Mouse (Mus musculus): ENCODE data around the gene Sall1. TPM values are rescaled to one million over a fixed set of nuclear protein-coding genes. Genes with fewer than 3 reads are reported as not detected.

Sall1 gene
- polyA plus RNA-seq, 1 experiment from 2014 or later, result 0.21 TPM

DNA sequence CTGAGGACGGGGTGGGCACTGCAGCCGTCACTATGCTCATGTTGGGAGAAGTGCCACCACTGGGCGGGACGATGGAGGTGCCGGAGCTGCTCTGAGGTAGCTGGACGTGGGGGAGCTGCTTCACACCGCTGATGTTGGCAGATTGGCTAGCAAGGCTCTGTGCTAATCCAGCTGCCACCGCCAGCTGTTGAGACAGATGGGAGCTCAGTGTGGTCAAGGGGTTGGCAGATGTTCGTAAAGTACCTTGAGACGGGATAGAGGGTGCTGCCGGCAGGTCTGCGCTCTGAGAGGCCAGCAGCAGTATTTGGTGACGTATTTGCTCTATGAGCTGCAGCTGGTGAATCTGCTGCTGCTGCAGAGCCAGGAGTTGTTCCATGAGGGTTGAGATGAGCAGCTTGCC lies 11.6 kb downstream of the Sall1 start:
- peaks cover 100% of the 10 kb centered on the region for H3K27me3 ChIP-seq
- whole genome bisulfite sequencing, result 76% methylated on average over 13 of the region's 13 CpGs
- no peak overlapping the region for H3K4me2 ChIP-seq
- no peaks in the 10 kb centered on the region for H3K9me3 ChIP-seq
- H3K9ac ChIP-seq, result no peak overlapping the region
- no peak for ATAC-seq (ENCODE audit: borderline replicate concordance, extremely low read depth, low FRiP score, low TSS enrichment)
- no peaks in the 10 kb centered on the region for H3K36me3 ChIP-seq
- no peaks in the 10 kb centered on the region for H3K4me1 ChIP-seq
- H3K27ac ChIP-seq, result no peak overlapping the region
- no peak overlapping the region for H3K4me3 ChIP-seq

DNA sequence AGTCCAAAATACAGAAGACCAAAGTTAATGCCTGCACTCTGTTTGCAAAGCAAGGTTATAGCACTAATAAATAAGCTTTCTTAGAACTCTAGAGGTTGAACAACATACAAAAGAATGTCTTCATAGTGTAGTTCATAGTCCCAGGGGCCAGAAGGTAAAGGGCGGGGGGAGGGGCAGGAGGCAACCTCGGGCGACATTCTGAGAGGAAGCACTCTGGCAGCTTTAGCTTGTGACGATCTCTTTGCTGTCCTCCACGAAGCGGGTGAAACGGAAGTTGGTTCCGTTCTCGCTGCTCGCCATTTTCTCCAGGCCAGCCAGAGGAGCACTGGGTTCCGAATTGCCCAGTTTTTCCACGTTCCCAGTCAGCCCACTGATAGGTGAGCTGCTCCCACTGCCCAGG lies 15.8 kb downstream of the Sall1 start:
- Histone ChIP-seq H3K9me3 (no peaks in the 10 kb centered on the region), H3K36me3 (no peaks in the 10 kb centered on the region), H3K9ac (no peak overlapping the region), H3K27me3 (peaks cover 99% of the 10 kb centered on the region), H3K4me3 (no peak overlapping the region), H3K4me2 (no peak overlapping the region), H3K4me1 (peaks cover 9% of the 10 kb centered on the region; the same call in 1 of the 2 replicates), H3K27ac (no peak overlapping the region)
- 46% methylated on average over 12 of the region's 12 CpGs for WGBS
- ATAC-seq (ENCODE audit: borderline replicate concordance, extremely low read depth, low FRiP score, low TSS enrichment), result no peak

DNA sequence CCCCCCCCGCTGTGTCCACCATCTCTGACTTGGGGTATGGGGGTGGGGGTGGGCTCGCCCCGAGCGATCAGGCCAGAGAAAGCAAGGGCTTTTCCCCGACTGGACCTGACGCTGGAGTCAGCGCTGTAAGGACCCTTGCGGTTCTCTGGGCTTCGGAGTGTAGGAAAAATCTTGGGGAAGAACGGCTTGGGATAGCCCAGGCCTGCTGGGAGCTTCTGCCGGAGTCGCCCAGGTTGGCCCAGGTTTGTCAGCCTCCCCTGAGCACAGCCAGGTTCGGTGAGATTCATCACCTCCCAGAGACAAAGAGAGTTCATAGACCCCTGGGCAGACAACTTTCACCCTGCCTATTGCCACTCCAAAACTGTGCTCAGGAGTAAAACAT lies 17.8 kb downstream of the Sall1 start:
- no peak overlapping the region for H3K27ac ChIP-seq
- peaks cover 12% of the 10 kb centered on the region; the same call in 1 of the 2 replicates for H3K4me1 ChIP-seq
- ATAC-seq (ENCODE audit: borderline replicate concordance, extremely low read depth, low FRiP score, low TSS enrichment), result no peak
- 11% methylated on average over 13 of the region's 13 CpGs for WGBS
- H3K9ac ChIP-seq, result no peak overlapping the region
- H3K9me3 ChIP-seq, result no peaks in the 10 kb centered on the region
- peaks cover 89% of the 10 kb centered on the region for H3K27me3 ChIP-seq
- no peaks in the 10 kb centered on the region for H3K36me3 ChIP-seq
- H3K4me3 ChIP-seq, result peak overlapping the region; percentile 29; the same call in 1 of the 2 replicates
- peak overlapping the region; percentile 58 for H3K4me2 ChIP-seq

DNA sequence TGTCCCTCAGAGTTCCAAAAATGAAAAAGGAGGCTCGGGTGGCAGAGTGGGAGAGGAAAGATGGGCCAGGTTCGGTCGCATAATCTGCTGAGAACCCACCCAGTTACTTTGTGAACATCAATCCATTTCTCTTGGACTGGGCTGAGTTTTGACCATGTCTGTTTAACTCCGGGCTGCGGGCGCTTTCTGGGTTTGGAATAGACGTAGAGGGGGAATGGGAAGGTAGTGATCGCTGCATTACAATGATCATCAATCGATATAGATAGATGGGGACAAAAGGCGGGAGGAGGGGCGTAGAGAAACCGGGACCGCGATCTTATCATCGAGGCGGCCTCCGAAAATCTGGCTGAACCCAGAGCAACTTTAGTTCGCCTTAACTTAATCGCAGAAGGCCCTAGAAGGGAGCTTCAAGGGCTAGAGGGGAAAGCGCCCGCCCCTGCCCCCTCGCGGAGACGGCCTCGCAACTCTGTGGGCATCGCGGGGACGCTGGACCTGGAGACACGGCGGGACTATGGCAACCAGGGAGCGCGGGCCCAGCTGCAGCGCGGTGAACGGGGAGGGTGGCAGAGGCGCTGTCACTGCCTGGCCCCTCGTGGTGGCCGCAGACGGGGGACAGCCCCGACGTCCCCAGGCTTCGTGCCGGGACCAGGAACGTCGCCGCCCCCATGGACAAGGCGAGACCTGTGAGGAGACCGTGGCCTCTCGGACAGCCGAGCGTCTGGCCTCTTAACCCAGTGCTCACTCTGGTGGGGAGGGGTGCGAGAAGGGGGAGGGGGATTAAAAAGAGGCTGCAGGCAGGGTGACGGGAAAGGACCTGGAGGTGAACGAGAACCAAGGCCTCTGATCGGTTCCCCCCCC lies 18.5 kb downstream of the Sall1 start:
- H3K9me3 ChIP-seq, result no peaks in the 10 kb centered on the region
- peak; percentile 65; the same call in 1 of the 2 replicates for ATAC-seq (ENCODE audit: borderline replicate concordance, extremely low read depth, low FRiP score, low TSS enrichment)
- 6% methylated on average over 55 of the region's 55 CpGs for WGBS
- no peak overlapping the region for H3K27ac ChIP-seq
- peaks cover 83% of the 10 kb centered on the region for H3K27me3 ChIP-seq
- peak overlapping the region; percentile 29 for H3K4me3 ChIP-seq
- H3K9ac ChIP-seq, result no peak overlapping the region
- H3K36me3 ChIP-seq, result no peaks in the 10 kb centered on the region
- peak overlapping the region; percentile 58 for H3K4me2 ChIP-seq
- peaks cover 14% of the 10 kb centered on the region; the same call in 1 of the 2 replicates for H3K4me1 ChIP-seq

DNA sequence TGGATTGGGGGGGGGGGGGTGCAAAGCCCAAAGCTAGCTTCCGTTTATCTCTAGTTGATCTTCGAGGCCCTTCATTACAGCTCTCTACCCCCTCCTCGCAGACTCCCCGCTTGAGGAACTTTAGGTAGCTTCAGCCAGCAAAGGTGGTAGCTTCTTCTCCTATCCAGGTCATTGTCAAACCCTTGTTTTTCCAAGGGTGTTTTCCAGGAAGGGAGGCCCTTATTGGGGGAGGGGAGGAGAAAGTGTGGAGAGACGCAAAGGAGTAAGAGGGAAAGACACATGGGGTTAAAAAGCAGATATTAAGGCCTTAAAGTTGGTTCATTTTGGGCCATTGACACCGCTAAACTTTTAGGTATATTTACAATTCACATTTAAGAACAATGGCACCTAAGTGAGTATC lies 19.2 kb downstream of the Sall1 start:
- no peaks in the 10 kb centered on the region for H3K36me3 ChIP-seq
- 39% methylated on average over 6 of the region's 6 CpGs for WGBS

DNA sequence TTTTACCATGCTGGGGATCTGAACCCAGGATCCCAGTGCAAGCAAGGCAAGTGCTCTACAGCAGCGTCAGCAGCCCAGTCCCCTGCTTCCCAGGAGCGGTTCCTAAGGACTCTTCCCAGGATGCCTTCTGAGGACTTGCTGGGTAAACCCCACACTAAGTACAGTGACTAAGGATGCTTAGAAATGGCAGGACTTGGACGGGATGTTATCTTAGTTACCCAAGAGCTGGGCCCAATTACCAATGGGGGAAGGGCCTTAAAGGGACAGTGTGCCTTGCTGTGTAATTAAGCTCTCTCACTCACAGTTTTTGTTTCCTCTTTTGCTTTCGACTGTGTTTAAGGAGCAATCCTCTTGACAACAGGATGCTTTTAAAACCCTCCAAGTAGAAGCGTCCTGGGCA lies 22.8 kb downstream of the Sall1 start:
- 10% methylated on average over 5 of the region's 5 CpGs for WGBS

More for the DNA sequence above, 19.2 kb downstream of the Sall1 start:
- no peak overlapping the region for H3K4me2 ChIP-seq
- no peak for ATAC-seq (ENCODE audit: borderline replicate concordance, extremely low read depth, low FRiP score, low TSS enrichment)
- H3K27ac ChIP-seq, result no peak overlapping the region
- H3K4me1 ChIP-seq, result peaks cover 14% of the 10 kb centered on the region; the same call in 1 of the 2 replicates
- no peak overlapping the region for H3K4me3 ChIP-seq
- no peak overlapping the region for H3K9ac ChIP-seq
- H3K9me3 ChIP-seq, result no peaks in the 10 kb centered on the region
- peaks cover 76% of the 10 kb centered on the region for H3K27me3 ChIP-seq

DNA sequence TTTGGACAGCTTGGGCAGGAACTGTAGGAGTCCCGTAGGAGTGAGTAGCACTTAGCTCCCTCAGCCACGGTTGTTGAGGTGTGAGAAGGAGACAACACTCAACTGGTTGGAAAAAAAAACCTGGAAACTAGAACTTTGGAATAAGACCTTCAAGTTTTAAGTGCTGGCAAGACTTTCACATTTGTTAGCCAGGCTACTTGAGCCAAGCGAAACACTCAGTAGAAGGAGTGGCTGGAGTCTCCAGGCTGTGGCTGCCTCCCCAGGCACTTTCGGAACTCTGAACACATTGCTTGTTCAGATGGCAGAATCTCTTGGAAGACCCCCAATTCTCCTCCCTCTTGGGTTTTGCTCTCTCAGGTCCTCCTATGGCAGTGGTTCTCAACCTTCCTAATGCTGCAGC lies 26.1 kb downstream of the Sall1 start:
- H3K27me3 ChIP-seq, result peaks cover 11% of the 10 kb centered on the region; the same call in 1 of the 2 replicates
- H3K9me3 ChIP-seq, result no peaks in the 10 kb centered on the region
- no peak overlapping the region for H3K4me2 ChIP-seq
- WGBS, result 65% methylated on average over 4 of the region's 4 CpGs
- ATAC-seq (ENCODE audit: borderline replicate concordance, extremely low read depth, low FRiP score, low TSS enrichment), result no peak
- H3K36me3 ChIP-seq, result no peaks in the 10 kb centered on the region
- H3K9ac ChIP-seq, result no peak overlapping the region
- no peak overlapping the region for H3K4me3 ChIP-seq
- 0 out of 2 replicates have a peak, but pooled peaks cover 5% of the 10 kb centered on the region for H3K4me1 ChIP-seq
- H3K27ac ChIP-seq, result no peak overlapping the region

More for the DNA sequence above, 22.8 kb downstream of the Sall1 start:
- Histone ChIP-seq H3K9ac (no peak overlapping the region), H3K4me1 (peaks cover 14% of the 10 kb centered on the region; the same call in 1 of the 2 replicates), H3K27me3 (peaks cover 42% of the 10 kb centered on the region), H3K27ac (no peak overlapping the region), H3K36me3 (no peaks in the 10 kb centered on the region), H3K4me3 (no peak overlapping the region), H3K4me2 (no peak overlapping the region), H3K9me3 (no peaks in the 10 kb centered on the region)
- ATAC-seq (ENCODE audit: borderline replicate concordance, extremely low read depth, low FRiP score, low TSS enrichment), result no peak

DNA sequence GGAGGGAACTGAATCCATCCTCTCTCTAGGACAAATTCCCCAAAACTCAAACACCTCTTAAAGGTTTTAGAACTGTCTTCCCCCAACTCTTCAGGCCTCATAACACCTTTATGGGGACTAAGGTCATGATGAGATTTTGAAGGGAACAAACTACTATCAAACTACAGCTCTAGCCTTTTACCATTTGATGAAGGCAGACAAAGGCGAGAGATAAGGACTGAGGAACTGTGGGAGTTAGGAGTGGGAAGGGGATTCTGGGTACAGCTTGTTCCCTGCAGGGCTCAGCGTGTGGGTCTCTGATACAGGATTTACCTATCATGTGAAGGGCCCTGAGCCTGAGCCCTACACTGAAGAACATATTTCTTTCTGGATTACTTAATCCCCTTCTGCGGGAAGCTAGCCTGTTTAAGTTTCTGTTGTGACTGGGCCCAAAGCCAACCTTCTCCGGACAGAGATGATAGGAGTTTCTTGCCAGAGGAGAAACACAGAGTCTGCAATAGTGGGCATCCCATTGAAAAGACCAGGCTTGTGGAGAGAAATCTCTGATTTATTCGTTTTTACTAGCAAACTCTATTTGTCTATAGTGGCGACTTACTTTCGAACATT lies 27.4 kb downstream of the Sall1 start:
- 65% methylated on average over 7 of the region's 7 CpGs for WGBS
- Histone ChIP-seq H3K4me3 (no peak overlapping the region), H3K9ac (no peak overlapping the region), H3K9me3 (no peaks in the 10 kb centered on the region), H3K36me3 (no peaks in the 10 kb centered on the region), H3K27me3 (peaks cover 3% of the 10 kb centered on the region; the same call in 1 of the 2 replicates), H3K4me1 (0 out of 2 replicates have a peak, but pooled peaks cover 5% of the 10 kb centered on the region), H3K4me2 (no peak overlapping the region), H3K27ac (no peak overlapping the region)
- ATAC-seq (ENCODE audit: borderline replicate concordance, extremely low read depth, low FRiP score, low TSS enrichment), result no peak

DNA sequence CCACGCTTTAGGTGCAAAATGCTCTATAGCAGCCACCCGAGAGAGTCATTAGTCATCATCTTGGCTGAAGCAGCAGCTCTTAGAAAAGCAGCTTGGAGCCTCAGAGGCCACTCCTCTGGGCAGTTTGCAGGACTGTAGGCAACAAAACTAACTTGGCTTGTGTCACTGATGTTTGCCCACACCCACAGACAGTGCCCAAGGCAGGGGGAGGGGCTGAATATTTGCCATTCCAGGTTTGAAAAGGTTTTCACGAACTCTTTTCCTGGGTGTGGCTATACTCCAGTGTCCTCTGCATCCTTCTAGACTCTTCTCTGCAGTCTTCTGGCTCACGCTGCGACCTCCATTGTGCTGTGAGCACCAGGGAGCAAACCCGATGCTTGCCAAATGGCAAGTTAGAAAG lies 28.4 kb downstream of the Sall1 start:
- Histone ChIP-seq H3K4me3 (no peak overlapping the region), H3K4me2 (no peak overlapping the region), H3K27ac (no peak overlapping the region), H3K4me1 (no peaks in the 10 kb centered on the region), H3K36me3 (no peaks in the 10 kb centered on the region), H3K9ac (no peak overlapping the region), H3K27me3 (peaks cover 3% of the 10 kb centered on the region; the same call in 1 of the 2 replicates), H3K9me3 (no peaks in the 10 kb centered on the region)
- WGBS, result 47% methylated on average over 6 of the region's 6 CpGs
- no peak for ATAC-seq (ENCODE audit: borderline replicate concordance, extremely low read depth, low FRiP score, low TSS enrichment)

DNA sequence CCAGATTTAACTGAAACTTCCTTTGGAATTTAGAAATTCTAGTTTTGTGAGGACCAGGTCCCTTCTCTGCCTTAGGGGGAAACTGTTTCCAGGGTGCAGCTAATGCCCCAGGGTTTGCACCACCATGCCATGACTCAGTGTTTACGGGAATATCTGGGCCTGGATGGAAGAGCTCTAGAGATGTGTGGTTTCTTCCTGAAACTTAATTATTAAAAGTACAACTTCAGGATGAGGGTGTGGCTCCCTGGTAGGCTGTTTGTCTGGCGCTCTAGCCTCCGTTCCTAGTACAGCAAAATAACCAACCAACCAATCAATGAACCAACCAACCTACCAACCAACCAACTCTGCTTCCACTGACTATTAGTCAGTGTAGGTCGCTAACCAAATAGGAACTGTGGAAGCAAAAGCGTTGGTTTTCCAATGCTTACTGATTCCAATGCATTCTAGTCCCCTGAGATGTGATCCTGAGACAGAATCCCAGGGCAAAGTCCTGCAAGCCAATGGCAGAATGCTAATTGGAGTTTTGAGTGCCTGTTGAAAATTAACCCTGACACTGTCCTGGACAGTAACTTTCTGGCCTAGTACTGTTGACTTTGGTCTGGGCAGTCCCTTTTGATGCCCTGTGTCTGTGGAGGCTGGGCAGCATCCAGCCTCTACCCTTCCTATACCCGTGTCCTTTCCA lies 31.0 kb downstream of the Sall1 start:
- no peak for ATAC-seq (ENCODE audit: borderline replicate concordance, extremely low read depth, low FRiP score, low TSS enrichment)
- Histone ChIP-seq H3K27ac (no peak overlapping the region), H3K9ac (no peak overlapping the region), H3K4me1 (no peaks in the 10 kb centered on the region), H3K4me3 (no peak overlapping the region), H3K4me2 (no peak overlapping the region), H3K9me3 (no peaks in the 10 kb centered on the region), H3K27me3 (peaks cover 11% of the 10 kb centered on the region), H3K36me3 (no peaks in the 10 kb centered on the region)
- 84% methylated on average over 6 of the region's 6 CpGs for WGBS

DNA sequence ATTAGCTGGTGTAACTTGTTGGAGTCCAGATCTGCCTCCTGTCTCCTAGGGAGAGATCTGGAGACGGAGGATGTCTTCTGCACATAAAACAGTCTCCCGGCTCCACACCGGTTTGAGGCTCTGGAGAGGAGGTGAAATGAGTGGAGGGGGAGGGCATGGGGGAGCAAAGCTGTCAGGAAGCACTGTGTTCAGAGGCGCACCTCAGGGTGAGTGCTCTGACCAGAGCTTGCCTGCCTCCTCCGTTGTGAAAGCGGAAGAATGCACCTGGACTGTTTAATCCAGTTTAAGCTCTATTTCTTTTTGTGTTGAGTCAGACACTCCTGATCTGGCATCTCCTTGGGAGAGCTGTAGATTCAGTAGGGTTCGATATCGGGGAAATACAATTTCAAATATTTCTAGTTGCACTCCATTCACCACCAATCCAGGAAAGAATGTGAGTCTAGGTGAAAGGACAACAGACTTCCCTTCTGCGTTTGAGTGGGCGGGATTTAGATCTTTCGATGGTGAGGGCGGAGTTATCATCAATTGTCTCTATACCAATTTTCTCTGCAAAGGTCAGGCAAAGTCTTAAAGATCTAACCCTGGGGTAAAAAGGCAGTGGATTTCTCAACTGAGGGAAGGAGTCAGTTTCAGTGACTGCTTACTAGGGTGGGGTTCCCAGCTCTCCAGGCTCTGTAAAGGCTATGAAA lies 31.8 kb downstream of the Sall1 start:
- Histone ChIP-seq H3K27me3 (peaks cover 16% of the 10 kb centered on the region), H3K9ac (no peak overlapping the region), H3K4me2 (no peak overlapping the region), H3K4me1 (no peaks in the 10 kb centered on the region), H3K36me3 (no peaks in the 10 kb centered on the region), H3K9me3 (no peaks in the 10 kb centered on the region), H3K4me3 (no peak overlapping the region), H3K27ac (no peak overlapping the region)
- 30% methylated on average over 12 of the region's 12 CpGs for WGBS
- ATAC-seq (ENCODE audit: borderline replicate concordance, extremely low read depth, low FRiP score, low TSS enrichment), result no peak
